Mouse (Mus musculus) C2C12 (cell line): Measurements from ENCODE around the gene Trp53i13. TPM values are rescaled to one million over a fixed set of nuclear protein-coding genes. Genes with fewer than 3 reads are reported as not detected.
A peak's percentile ranks its signal among the peaks of the same experiment; 100 is the strongest.

Experiments
- H3K27me3 ChIP-seq: one replicate; pipeline ENCODE4 v1.6.1; 2011; ENCODE audit not compliant: control insufficient read depth, insufficient read depth, insufficient read length
- H3K36me3 ChIP-seq: one replicate; pipeline ENCODE4 v1.6.1; 2011; ENCODE audit not compliant: control insufficient read depth, insufficient read depth
- H3K4me3 ChIP-seq: one replicate; pipeline ENCODE4 v1.5.1; 2011; ENCODE audit warnings: mild to moderate bottlenecking, control low read depth; ENCODE audit not compliant: poor library complexity, insufficient read depth, severe bottlenecking
- H3K79me2 ChIP-seq: one replicate; pipeline ENCODE4 v1.6.1; 2011; ENCODE audit not compliant: control insufficient read depth, insufficient read depth
- H3K79me3 ChIP-seq: one replicate; pipeline ENCODE4 v1.6.1; 2011; ENCODE audit warnings: low read depth, control low read depth
- H3ac ChIP-seq: one replicate; pipeline ENCODE3; 2011; ENCODE audit warnings: low read depth; ENCODE audit not compliant: control insufficient read depth, insufficient read length
- CEBPB ChIP-seq: IDR thresholded peaks from one replicate; pipeline ENCODE4 v1.6.1; 2011; ENCODE audit warnings: low read depth, mild to moderate bottlenecking, control low read depth, moderate library complexity
- CTCF ChIP-seq: IDR thresholded peaks from one replicate; pipeline ENCODE4 v1.5.1; 2011; ENCODE audit not compliant: control insufficient read depth, insufficient read depth, insufficient read length
- FOSL1 ChIP-seq: IDR thresholded peaks from one replicate; pipeline ENCODE4 v1.8.0; 2011; ENCODE audit warnings: mild to moderate bottlenecking, low read length; ENCODE audit not compliant: poor library complexity, insufficient read depth, severe bottlenecking
- MAX ChIP-seq: IDR thresholded peaks from one replicate; pipeline ENCODE4 v1.6.1; 2011; ENCODE audit warnings: mild to moderate bottlenecking, control low read depth
- MYOD1 ChIP-seq: IDR thresholded peaks from one replicate; pipeline ENCODE4 v1.6.1; 2011; ENCODE audit warnings: low read depth; ENCODE audit not compliant: control insufficient read depth, insufficient read length
- MYOG ChIP-seq: IDR thresholded peaks from one replicate; pipeline ENCODE4 v1.6.1; 2011; ENCODE audit not compliant: control insufficient read depth, insufficient read length; ENCODE audit errors: extremely low read depth
- USF1 ChIP-seq: IDR thresholded peaks from one replicate; pipeline ENCODE4 v1.6.1; 2011; ENCODE audit warnings: low read depth, mild to moderate bottlenecking, control low read depth, moderate library complexity
- polyA plus RNA-seq: library from polyadenylated mRNA; unstranded; fragments of >200 nt; fragmentation: generic; extraction: Trizol; gene quantifications from one replicate; pipeline ENCODE4 v1.2.1, GENCODE M21; 2012; ENCODE audit warnings: missing spikeins

Gene Trp53i13
- polyA plus RNA-seq, 1 experiment = 18.2 TPM

- Histone ChIP-seq H3ac (no peak overlapping the region), H3K36me3 (peaks cover 64% of the 10 kb centered on the region)
Observed at GRCm38 (mm10) chr11:77499354-77499753, 16.4 kb downstream of the Trp53i13 start.

GRCm38 (mm10) chr11:77498261-77499139, 17.3 kb downstream of the Trp53i13 start:
- Histone ChIP-seq H3ac (no peak overlapping the region), H3K79me3 (peaks cover 57% of the 10 kb centered on the region), H3K27me3 (no peaks in the 10 kb centered on the region), H3K36me3 (peaks cover 57% of the 10 kb centered on the region), H3K79me2 (peaks cover 83% of the 10 kb centered on the region), H3K4me3 (no peak overlapping the region)
- no peak for TF ChIP-seq CTCF
- no peak for TF ChIP-seq USF1
- TF ChIP-seq CEBPB = no peak
- no peak for TF ChIP-seq MYOD1
- no peak for TF ChIP-seq MAX
- TF ChIP-seq FOSL1 = no peak
- no peak for TF ChIP-seq MYOG

More at GRCm38 (mm10) chr11:77499354-77499753, 16.4 kb downstream of the Trp53i13 start:
- H3K79me2 ChIP-seq = peaks cover 75% of the 10 kb centered on the region
- no peaks in the 10 kb centered on the region for H3K27me3 ChIP-seq
- TF ChIP-seq MAX (no peak), CEBPB (no peak), CTCF (no peak), USF1 (no peak), MYOD1 (no peak), FOSL1 (no peak), MYOG (no peak)
- H3K79me3 ChIP-seq = peaks cover 54% of the 10 kb centered on the region
- H3K4me3 ChIP-seq = no peak overlapping the region

GRCm38 (mm10) chr11:77497851-77498250, 17.9 kb downstream of the Trp53i13 start:
- peaks cover 58% of the 10 kb centered on the region for H3K79me3 ChIP-seq

GRCm38 (mm10) chr11:77497341-77497756, 18.4 kb downstream of the Trp53i13 start:
- no peak overlapping the region for H3ac ChIP-seq
- peaks cover 45% of the 10 kb centered on the region for H3K36me3 ChIP-seq
- no peaks in the 10 kb centered on the region for H3K27me3 ChIP-seq
- peaks cover 86% of the 10 kb centered on the region for H3K79me2 ChIP-seq
- peaks cover 57% of the 10 kb centered on the region for H3K79me3 ChIP-seq
- H3K4me3 ChIP-seq = no peak overlapping the region
- TF ChIP-seq USF1 (no peak), MAX (no peak), MYOG (no peak), CEBPB (no peak)

More at GRCm38 (mm10) chr11:77497851-77498250, 17.9 kb downstream of the Trp53i13 start:
- Histone ChIP-seq H3K36me3 (peaks cover 50% of the 10 kb centered on the region), H3K27me3 (no peaks in the 10 kb centered on the region), H3ac (no peak overlapping the region), H3K4me3 (no peak overlapping the region), H3K79me2 (peaks cover 86% of the 10 kb centered on the region)
- TF ChIP-seq CEBPB = no peak
- TF ChIP-seq USF1 = no peak
- TF ChIP-seq MAX = no peak
- TF ChIP-seq MYOG = no peak
- no peak for TF ChIP-seq CTCF
- TF ChIP-seq MYOD1 = no peak
- no peak for TF ChIP-seq FOSL1

GRCm38 (mm10) chr11:77495507-77495906, 20.3 kb downstream of the Trp53i13 start:
- Histone ChIP-seq H3ac (no peak overlapping the region), H3K27me3 (no peaks in the 10 kb centered on the region), H3K79me2 (peaks cover 72% of the 10 kb centered on the region), H3K36me3 (peaks cover 27% of the 10 kb centered on the region), H3K79me3 (peaks cover 53% of the 10 kb centered on the region), H3K4me3 (no peak overlapping the region)
- no peak for TF ChIP-seq MYOD1
- no peak for TF ChIP-seq FOSL1
- TF ChIP-seq CTCF = no peak
- TF ChIP-seq CEBPB = no peak
- no peak for TF ChIP-seq MYOG
- TF ChIP-seq USF1 = no peak
- no peak for TF ChIP-seq MAX

GRCm38 (mm10) chr11:77494782-77495181, 21.0 kb downstream of the Trp53i13 start:
- peaks cover 20% of the 10 kb centered on the region for H3K36me3 ChIP-seq
- H3K79me3 ChIP-seq = peaks cover 53% of the 10 kb centered on the region
- TF ChIP-seq MYOG (no peak), MAX (no peak), CEBPB (no peak), USF1 (no peak), MYOD1 (no peak), FOSL1 (no peak), CTCF (no peak)
- peaks cover 74% of the 10 kb centered on the region for H3K79me2 ChIP-seq
- no peaks in the 10 kb centered on the region for H3K27me3 ChIP-seq
- peak overlapping the region; percentile 69 for H3K4me3 ChIP-seq
- peak overlapping the region; percentile 58 for H3ac ChIP-seq
